9 mouse cellular contexts compared by ENCODE assay signal in genomic region chr1:191445831-191446258, GRCm38 (mm10). TPM values are rescaled to one million over a fixed set of nuclear protein-coding genes. Genes with fewer than 3 reads are reported as not detected.
DNase-seq lines count a peak whose midpoint lies in the region; ATAC-seq and TF ChIP-seq lines count a peak whose summit lies in the region.
"Had no signal": no experiment of that assay in that cellular context is flagged by ENCODE, and none has a peak within 500 bp of the region (broad histone marks: within the 10 kb centered on the region; RNA-seq: fewer than 3 reads in every experiment).

No protein-coding gene starts in this region.

- H3K9ac ChIP-seq in liver, embryonic 11.5 days (ENCODE audit: low read depth, low read length), result no peak overlapping the region
- no peak overlapping the region for H3K9ac ChIP-seq in forebrain, embryonic 12.5 days
- no peak overlapping the region for H3K9ac ChIP-seq in midbrain, postnatal 0 days (replicated peaks; ENCODE audit: low read length, poor library complexity, severe bottlenecking)
- H3K9ac ChIP-seq: limb, embryonic 13.5 days had no signal

- H3K36me3 ChIP-seq in liver, embryonic 11.5 days (ENCODE audit: control insufficient read depth, insufficient read depth, low read length), result no peaks in the 10 kb centered on the region
- H3K36me3 ChIP-seq in forebrain, embryonic 12.5 days (replicated peaks), result no peaks in the 10 kb centered on the region
- H3K36me3 ChIP-seq in midbrain, postnatal 0 days (ENCODE audit: insufficient read depth, low read length), result no peaks in the 10 kb centered on the region
- H3K36me3 ChIP-seq: limb, embryonic 13.5 days had no signal

- TF ChIP-seq CTCF in midbrain, postnatal 0 days (IDR thresholded peaks at IDR 0.05), result no peak

- no peaks in the 10 kb centered on the region for H3K9me3 ChIP-seq in liver, embryonic 11.5 days (ENCODE audit: control insufficient read depth, low read length)
- no peaks in the 10 kb centered on the region for H3K9me3 ChIP-seq in forebrain, embryonic 12.5 days
- H3K9me3 ChIP-seq in midbrain, postnatal 0 days (ENCODE audit: low read length), result no peaks in the 10 kb centered on the region
- H3K9me3 ChIP-seq: limb, embryonic 13.5 days had no signal

- H3K27me3 ChIP-seq in liver, embryonic 11.5 days (replicated peaks; ENCODE audit: control insufficient read depth, insufficient read depth, low read length), result no peaks in the 10 kb centered on the region
- no peaks in the 10 kb centered on the region for H3K27me3 ChIP-seq in forebrain, embryonic 12.5 days
- no peaks in the 10 kb centered on the region for H3K27me3 ChIP-seq in midbrain, postnatal 0 days (ENCODE audit: insufficient read depth, low read length)
- H3K27me3 ChIP-seq: limb, embryonic 13.5 days had no signal

- ATAC-seq in liver, embryonic 11.5 days (replicated peaks; ENCODE audit: low FRiP score), result peak; percentile 70
- ATAC-seq in forebrain, embryonic 12.5 days (ENCODE audit: low FRiP score), result no peak
- no peak for ATAC-seq in midbrain, postnatal 0 days (ENCODE audit: low FRiP score)

- peak; percentile 86 for DNase-seq in 416B (ENCODE audit: low read depth)
- DNase-seq in c-Kit-positive CD71-positive TER-119-positive erythroid progenitor cells, embryonic 14.5 days (ENCODE audit: low spot score), result peak; percentile 51
- no peak for DNase-seq in liver, embryonic 11.5 days (ENCODE audit: low spot score)
- peak; percentile 58 to 79 for DNase-seq in natural killer cell, adult 2 months (ENCODE audit: low spot score in 2 of 2)
- DNase-seq in midbrain, postnatal 0 days (ENCODE audit: low spot score), result no peak
- no peak for DNase-seq in gastrocnemius, postnatal 4 days (ENCODE audit: low spot score in 2 of 2)
- no peak for DNase-seq in embryo, embryonic 11 days

- H3K4me1 ChIP-seq in liver, embryonic 11.5 days (replicated peaks; ENCODE audit: control insufficient read depth, insufficient read depth, low read length), result peaks cover 35% of the 10 kb centered on the region
- H3K4me1 ChIP-seq in forebrain, embryonic 12.5 days, result no peaks in the 10 kb centered on the region
- no peaks in the 10 kb centered on the region for H3K4me1 ChIP-seq in midbrain, postnatal 0 days (ENCODE audit: insufficient read depth, low read length)
- H3K4me1 ChIP-seq: limb, embryonic 13.5 days had no signal

- H3K4me3 ChIP-seq in liver, embryonic 11.5 days (ENCODE audit: low read depth, low read length), result no peak overlapping the region
- H3K4me3 ChIP-seq in forebrain, embryonic 12.5 days (replicated peaks), result no peak overlapping the region
- H3K4me3 ChIP-seq in midbrain, postnatal 0 days (ENCODE audit: low read depth, low read length), result no peak overlapping the region
- H3K4me3 ChIP-seq: limb, embryonic 13.5 days had no signal

- peak overlapping the region; percentile 36 for H3K4me2 ChIP-seq in liver, embryonic 11.5 days
- no peak overlapping the region for H3K4me2 ChIP-seq in forebrain, embryonic 12.5 days
- no peak overlapping the region for H3K4me2 ChIP-seq in midbrain, postnatal 0 days (ENCODE audit: low read depth, low read length, poor library complexity, severe bottlenecking)
- H3K4me2 ChIP-seq: limb, embryonic 13.5 days had no signal

- peak overlapping the region; percentile 53; the same call in 1 of the 2 replicates for H3K27ac ChIP-seq in liver, embryonic 11.5 days (ENCODE audit: low read depth, low read length)
- no peak overlapping the region for H3K27ac ChIP-seq in forebrain, embryonic 12.5 days
- H3K27ac ChIP-seq in midbrain, postnatal 0 days (ENCODE audit: low read depth, low read length), result no peak overlapping the region
- H3K27ac ChIP-seq: limb, embryonic 13.5 days had no signal

- 23% methylated on average over 9 of the region's 9 CpGs for WGBS in liver, embryonic 11.5 days
- WGBS in forebrain, embryonic 12.5 days, result 73% methylated on average over 9 of the region's 9 CpGs
- 77% methylated on average over 9 of the region's 9 CpGs for WGBS in midbrain, postnatal 0 days

RNA-seq across cellular contexts. Expression of gene Ppp2r5a, which starts 42.8 kb away (rescaled TPM):
- 32.4 and 39.9 TPM in 2 replicates for polyA plus RNA-seq in liver, embryonic 11.5 days (2014; fragmentation: Nextera tagmentation; extraction: Ambion mirVana)
- 9.0 and 12.2 TPM in 2 replicates for polyA plus RNA-seq in forebrain, embryonic 12.5 days (2016; fragmentation: Nextera tagmentation; extraction: Ambion mirVana)
- total RNA-seq in midbrain, postnatal 0 days (2014; rRNA removed), result 39.1 and 63.2 TPM in 2 replicates
- polyA plus RNA-seq in midbrain, postnatal 0 days (2015; fragmentation: Nextera tagmentation; extraction: Ambion mirVana), result 9.8 and 10.6 TPM in 2 replicates
- 10 to 100 TPM; 57.9 to 66.5 TPM for total RNA-seq in gastrocnemius, postnatal 4 days (2021)

Comparison
In these comparisons a context has a peak if more than half of its experiments do, and no peak if none do; other contexts are left out.
1. DNase-seq: peak in 416B (single experiment), c-Kit-positive CD71-positive TER-119-positive erythroid progenitor cells, embryonic 14.5 days (single experiment) and natural killer cell, adult 2 months (2 of 2); none in liver, embryonic 11.5 days (single experiment), midbrain, postnatal 0 days (single experiment), gastrocnemius, postnatal 4 days (0 of 2) and embryo, embryonic 11 days (single experiment).